Mouse (Mus musculus) 3T3-L1 (cell line): ENCODE results near the gene Aftph.
"Not testable (repeated sequence)": the region's sequence is repeated elsewhere in the genome, so short reads cannot be mapped to it uniquely, and the experiment has no call there.

Experiments
- DNase-seq: peaks from one replicate; pipeline ENCODE4 v3.0.0-alpha.2; 2015; ENCODE audit warnings: low read depth, low spot score

The Aftph gene

DNA sequence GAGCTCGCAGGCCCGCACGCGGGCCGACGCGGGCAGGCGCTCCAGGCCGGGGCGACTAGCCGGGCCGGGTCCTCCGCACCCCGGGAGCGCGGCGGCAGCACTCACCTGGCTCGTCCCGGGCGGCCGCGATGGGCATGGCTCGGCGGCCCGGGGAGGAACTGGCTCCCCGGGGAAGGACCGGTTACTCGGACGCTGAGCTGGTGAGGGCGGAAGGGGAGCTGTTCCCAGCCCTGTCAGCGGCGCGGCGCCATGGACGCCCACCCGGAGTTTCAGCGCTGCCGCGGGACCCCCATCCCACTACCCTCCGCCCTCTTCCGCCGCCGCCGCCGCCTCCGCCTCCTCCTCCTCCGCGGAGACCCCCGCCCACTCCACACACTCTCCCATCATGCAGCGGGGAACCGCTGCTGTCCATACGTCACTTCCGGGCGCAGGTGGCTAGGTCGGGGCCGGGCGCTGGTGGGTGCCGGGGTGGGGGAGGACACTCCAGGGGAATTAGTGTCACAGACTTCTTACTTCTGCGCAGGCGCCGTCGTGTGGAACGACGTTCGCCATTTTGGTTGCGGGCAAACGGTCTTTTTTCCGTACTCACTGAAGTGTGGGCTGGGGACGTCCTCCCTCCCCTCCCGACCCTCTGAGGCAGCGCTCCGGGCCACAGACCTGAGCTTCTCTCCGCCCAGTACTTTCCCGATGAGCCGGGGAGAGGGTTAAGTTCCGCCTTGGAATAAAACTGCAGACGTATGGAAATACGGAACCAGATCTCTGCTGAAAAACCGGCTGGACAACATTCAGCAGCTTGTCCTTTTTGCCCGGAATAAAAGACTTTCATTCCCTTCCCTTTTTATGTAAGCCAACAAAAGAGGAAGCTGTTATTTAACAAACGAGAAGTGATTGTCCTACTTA is at the start of gene Aftph:
Aftph (minus strand) TSS at position 389 of the 900 bp plus-strand sequence.
- DNase-seq, result peak; percentile 97

DNA sequence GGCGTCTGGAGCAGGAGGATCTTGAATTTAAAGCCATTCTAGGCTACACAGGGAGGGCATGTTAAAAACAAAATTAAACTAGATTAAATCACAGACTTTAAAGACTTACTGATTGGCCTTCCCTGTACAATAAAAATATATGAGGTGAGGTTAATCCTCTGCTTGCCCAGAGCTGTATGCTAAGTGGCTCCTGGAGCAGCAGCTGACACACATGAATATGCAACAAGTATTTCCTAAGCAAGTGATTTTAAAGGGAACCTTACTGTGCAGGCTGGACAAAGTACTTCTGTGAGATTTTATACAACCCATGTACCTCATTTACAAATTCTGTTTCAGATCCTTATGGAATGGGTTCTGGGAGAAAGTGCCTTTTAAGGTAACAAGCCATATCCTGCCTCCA is 47.6 kb upstream of the Aftph start:
- DNase-seq, result no peak

GRCm38 (mm10) chr11:20788070-20788469 is 46.7 kb upstream of the Aftph start:
- no peak for DNase-seq

DNA sequence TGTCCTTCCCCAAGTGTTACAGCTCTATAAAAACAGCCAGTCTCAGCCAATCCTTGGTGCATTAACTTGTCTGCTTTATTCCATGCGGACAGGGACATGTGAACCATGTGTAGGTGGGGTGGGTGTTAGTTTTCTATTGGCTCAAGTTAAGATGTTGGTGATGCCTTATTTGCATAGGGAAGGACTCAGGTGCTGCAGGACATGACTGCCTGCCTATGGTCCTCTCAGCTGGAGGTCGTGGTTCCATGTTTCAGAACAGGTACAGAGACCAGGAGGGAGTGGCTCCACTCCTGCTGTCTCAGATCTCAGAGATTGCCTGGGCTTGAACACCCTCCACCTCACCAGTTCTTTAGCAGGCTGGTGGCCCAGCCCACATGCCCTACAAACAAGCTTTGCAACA is 44.8 kb upstream of the Aftph start:
- DNase-seq, result no peak

DNA sequence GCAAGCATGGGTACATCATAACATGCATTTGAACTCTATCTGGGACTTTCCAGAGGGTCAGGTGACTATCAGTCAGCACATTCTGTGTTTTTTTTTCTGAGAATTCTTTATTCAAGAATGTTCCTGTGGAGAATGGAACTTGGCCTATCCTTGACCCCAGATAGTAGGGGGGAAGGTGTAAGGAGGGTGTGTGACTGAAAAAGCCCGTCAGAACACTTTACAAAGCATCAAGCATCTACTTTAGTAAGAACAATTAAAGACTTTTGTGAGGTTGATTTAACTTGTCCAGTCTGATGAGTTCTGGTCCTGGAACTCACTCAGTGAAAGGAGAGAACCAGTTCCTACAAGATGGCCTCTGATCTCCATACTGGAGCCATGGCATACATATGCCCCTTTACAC is 43.8 kb upstream of the Aftph start:
- DNase-seq, result no peak

- DNase-seq, result no peak
These were observed 43.4 kb upstream of the Aftph start for GRCm38 (mm10) chr11:20784776-20785175.

DNA sequence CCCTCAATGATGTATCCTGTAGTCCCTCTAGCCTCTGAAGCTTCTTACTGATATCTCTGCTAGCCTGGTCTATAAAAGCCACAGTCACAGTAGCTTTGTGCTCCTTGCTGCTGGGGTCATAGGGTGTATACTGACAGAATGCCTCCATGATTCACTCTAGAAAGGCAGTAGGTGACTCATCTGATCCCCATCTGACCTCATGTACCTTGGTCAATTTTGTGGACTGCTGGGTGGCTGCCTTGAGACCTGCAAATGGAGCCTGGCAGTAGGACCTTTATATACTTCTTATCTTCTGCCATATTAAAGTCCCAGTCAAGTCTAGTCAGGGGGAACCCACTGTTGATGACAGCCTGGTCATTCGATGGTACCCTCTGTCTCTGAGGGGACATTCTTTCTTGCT is 42.1 kb upstream of the Aftph start:
- DNase-seq, result peak; percentile 64

- DNase-seq, result no peak
These were observed 41.2 kb upstream of the Aftph start for GRCm38 (mm10) chr11:20782620-20783019.

- DNase-seq, result no peak
These were observed 38.9 kb upstream of the Aftph start for GRCm38 (mm10) chr11:20780312-20780711.

- DNase-seq, result no peak
These were observed 37.6 kb upstream of the Aftph start for GRCm38 (mm10) chr11:20778861-20779563.

DNA sequence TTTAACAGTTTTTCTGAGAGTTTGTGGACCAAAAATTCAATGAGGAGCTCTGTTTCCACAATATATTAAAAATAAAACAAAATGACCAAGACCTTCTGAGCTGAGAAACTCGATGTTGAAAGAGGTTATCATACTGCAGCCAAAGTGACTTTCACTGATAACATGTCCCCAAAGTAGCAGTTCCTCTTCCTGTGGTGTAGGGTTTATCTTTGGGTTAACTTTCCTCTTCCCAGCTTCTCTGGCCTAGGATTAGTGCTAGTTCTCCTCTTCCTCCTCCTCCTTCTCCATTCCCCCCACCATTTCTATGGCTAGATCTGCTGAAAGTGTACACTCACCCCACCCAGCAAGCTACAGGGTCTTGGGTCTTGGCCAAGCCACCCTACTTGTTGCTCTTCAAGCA is 36.9 kb upstream of the Aftph start:
- no peak for DNase-seq

DNA sequence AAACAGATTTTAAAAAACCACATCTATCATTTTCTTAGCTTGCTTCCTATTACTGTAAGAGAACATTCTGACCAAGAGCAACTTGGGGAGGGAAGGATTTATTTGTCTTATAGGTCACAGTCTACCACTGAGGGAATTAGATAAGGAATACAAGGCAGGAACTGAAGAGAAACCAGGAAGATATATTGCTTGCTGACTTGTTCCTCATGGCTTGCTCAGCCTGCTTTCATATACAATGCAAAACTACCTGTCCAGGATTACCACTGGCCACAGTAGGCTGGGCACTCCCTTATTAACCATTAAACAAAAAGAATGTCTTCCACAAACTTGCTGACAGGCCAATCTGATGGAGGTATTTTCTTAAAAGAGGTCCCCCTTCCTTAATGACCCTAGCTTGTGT is 35.3 kb upstream of the Aftph start:
- DNase-seq, result no peak

GRCm38 (mm10) chr11:20772642-20773041 is 31.3 kb upstream of the Aftph start:
- no peak for DNase-seq

GRCm38 (mm10) chr11:20771827-20772226 is 30.4 kb upstream of the Aftph start:
- not testable (repeated sequence) for DNase-seq

- not testable (repeated sequence) for DNase-seq
These were observed 20.6 kb upstream of the Aftph start for GRCm38 (mm10) chr11:20761984-20762383.

DNA sequence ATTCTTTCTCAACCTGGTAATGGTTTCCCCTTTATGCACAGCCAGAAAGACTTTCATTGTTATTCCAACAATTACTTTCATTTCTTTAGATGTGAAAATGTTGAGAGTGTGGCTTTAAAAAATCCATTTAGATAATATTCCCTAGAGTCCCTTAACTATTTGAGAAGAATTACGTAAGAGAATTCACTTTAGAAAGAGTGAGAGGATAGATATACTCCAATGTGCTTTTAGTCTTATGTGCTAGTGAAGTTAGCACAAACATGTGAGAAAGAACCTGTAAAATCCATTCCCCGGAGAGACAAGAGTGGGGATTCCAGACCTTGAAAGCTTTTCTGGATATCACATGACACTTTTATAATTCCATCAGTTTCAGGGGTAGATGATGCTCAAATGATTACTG is 9.2 kb upstream of the Aftph start:
- DNase-seq, result no peak

GRCm38 (mm10) chr11:20743353-20743752 is 2.0 kb upstream of the Aftph start:
- DNase-seq, result peak; percentile 6

GRCm38 (mm10) chr11:20742361-20742897 is 1.0 kb upstream of the Aftph start:
- DNase-seq, result peak; percentile 88

DNA sequence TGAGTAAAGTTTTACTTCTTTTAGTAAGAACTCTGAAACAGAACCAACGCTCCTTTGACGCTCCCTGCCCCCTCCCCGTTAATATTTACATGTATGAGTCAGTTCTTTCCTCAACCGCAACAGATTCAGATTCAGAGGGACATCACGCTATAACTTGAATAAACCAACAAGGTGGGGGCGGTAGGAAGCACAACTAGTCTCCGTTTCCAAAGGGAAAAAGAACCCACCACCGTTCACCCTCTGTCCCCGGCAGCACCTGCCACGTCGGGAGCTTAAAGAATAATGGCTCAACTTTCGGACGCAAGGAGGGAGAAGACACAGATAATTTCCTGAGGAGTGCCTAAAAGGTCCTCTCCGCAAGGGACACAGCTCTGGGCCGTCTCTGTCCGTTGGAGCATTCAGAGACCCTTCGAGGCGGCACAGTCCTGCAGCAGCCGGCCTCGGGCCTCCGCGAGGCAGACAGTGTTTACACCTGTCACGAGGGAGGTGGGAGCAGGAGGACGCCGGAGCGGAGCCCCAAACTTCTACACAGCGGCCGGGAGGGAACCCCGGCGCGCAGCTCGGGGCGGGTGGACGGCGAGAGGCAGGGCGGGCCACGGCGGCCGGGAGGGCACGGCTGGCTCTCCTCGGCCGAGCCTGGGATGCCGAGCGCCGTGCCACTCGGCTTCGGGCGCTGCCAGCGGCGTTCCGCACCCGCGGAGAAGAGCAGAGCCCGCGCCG is 748 bp downstream of the Aftph start:
- DNase-seq, result peak; percentile 70

DNA sequence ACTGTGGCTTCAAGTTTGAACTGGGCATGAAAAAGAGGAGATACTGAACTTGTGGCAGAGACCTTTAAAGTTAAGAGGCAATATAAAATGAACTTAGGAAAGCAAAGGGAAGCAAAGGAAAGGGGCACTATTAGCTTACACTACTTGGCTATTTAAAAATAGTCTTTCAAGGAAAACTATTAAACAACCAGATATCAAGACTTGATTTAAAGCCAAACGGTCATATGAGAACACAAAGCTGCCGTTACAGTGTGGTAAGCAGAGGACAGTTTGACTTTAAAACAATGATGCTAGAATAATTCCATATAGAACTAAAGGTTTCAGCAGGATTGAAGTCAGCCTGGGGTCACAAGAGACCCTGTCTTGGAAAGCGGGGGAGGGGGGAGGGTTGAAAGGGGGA is 7.3 kb downstream of the Aftph start:
- no peak for DNase-seq

DNA sequence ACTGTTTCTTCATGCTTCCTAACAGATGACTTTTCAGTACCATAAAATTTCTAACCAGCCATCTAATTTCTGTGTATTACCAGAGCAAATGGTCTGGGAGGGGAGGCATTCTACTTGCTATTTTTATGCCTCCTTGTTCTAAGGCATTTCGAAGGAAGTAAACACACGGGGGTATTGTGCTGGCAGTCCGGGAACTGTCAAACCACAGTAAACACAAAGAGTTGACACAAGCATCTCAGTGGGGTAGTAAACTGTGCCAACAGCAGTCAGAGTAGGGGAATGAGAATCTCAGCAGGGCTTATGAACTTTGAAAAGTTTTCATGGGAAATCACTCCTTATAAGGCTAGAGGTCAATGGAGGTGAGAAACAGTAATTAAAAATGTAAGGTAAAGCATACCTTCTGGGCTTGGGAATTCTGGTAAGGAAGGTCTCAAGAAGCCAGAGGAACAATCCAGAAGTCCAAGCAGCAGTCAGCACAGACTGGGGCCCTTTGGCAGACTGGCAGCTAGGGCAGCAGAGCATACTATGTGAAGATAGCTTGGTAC is 7.8 kb downstream of the Aftph start:
- no peak for DNase-seq

DNA sequence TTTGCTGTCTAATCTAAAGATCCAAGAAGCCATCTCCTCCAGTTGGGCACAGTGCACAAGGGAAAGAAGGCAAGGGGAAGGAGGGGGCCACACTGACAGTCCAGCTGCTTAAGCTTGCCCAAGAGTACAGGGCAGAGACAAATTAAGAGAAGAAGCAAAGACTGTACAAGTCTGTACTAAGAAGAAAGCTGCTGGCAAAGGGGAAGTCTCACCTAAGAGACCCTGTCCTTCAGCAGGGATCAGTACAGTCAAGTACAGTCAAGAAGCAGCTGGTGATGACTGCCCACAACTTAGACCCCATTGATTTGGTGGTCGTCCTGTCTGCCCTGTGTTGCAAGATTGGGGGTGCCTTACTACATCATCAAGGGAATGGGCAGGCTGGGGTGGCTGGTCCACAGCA is 12.0 kb downstream of the Aftph start:
- DNase-seq, result no peak
